Mouse (Mus musculus) neural tube, embryonic 15.5 days (tissue): Measurements from ENCODE around the gene Tmem229b. TPM values are rescaled to one million over a fixed set of nuclear protein-coding genes. Genes with fewer than 3 reads are reported as not detected.
"Not testable (repeated sequence)": the region's sequence is repeated elsewhere in the genome, so short reads cannot be mapped to it uniquely, and the experiment has no call there.

ENCODE experiments used
- ATAC-seq: fragments of 200-750 bp; cut with Nextera tagmentation; 2 replicates; pipeline ENCODE4 v1.8.0; 2017; ENCODE audit warnings: mild to moderate bottlenecking, moderate TSS enrichment, moderate library complexity; ENCODE audit not compliant: low FRiP score
- H3K27ac ChIP-seq: fragments of 300-500 bp; sonication (generic); replicated peaks from 2 replicates; pipeline ENCODE4 v1.5.1; 2015; ENCODE audit warnings: mild to moderate bottlenecking, inconsistent platforms
- H3K27me3 ChIP-seq: fragments of 300-500 bp; sonication (generic); replicated peaks from 2 replicates; pipeline ENCODE4 v1.6.1; 2015; ENCODE audit warnings: inconsistent platforms
- H3K36me3 ChIP-seq: fragments of 300-500 bp; sonication (generic); 2 replicates; pipeline ENCODE4 v1.6.1; 2015; ENCODE audit warnings: inconsistent platforms
- H3K4me1 ChIP-seq: fragments of 300-500 bp; sonication (generic); 2 replicates; pipeline ENCODE4 v1.6.1; 2015; ENCODE audit warnings: inconsistent platforms
- H3K4me2 ChIP-seq: fragments of 300-500 bp; sonication (generic); 2 replicates; pipeline ENCODE4 v1.6.1; 2015; ENCODE audit warnings: inconsistent platforms, mild to moderate bottlenecking, moderate library complexity
- H3K4me3 ChIP-seq: fragments of 300-500 bp; sonication (generic); replicated peaks from 2 replicates; pipeline ENCODE4 v1.5.1; 2015; ENCODE audit warnings: mild to moderate bottlenecking, inconsistent platforms
- H3K9ac ChIP-seq: fragments of 300-500 bp; sonication (generic); replicated peaks from 2 replicates; pipeline ENCODE4 v1.6.1; 2015; ENCODE audit warnings: mild to moderate bottlenecking, inconsistent platforms
- H3K9me3 ChIP-seq: fragments of 300-500 bp; sonication (generic); replicated peaks from 2 replicates; pipeline ENCODE4 v1.6.1; 2016; ENCODE audit warnings: inconsistent platforms
- WGBS: fragments of 180-500 bp; shearing (Covaris S2); methylation state at CpG from one replicate; pipeline ENCODE4 v1.1.7; 2015; ENCODE audit warnings: mixed read lengths; 5-methylcytosine and 5-hydroxymethylcytosine counted together
- polyA plus RNA-seq: library from polyadenylated mRNA; unstranded; fragments of >200 nt; fragmentation: Nextera tagmentation; extraction: Ambion mirVana; gene quantifications from 2 replicates; pipeline ENCODE4 v1.2.1, GENCODE M21; 2015

Tmem229b gene
- polyA plus RNA-seq, 1 experiment from 2014 or later = 65.9 TPM

DNA sequence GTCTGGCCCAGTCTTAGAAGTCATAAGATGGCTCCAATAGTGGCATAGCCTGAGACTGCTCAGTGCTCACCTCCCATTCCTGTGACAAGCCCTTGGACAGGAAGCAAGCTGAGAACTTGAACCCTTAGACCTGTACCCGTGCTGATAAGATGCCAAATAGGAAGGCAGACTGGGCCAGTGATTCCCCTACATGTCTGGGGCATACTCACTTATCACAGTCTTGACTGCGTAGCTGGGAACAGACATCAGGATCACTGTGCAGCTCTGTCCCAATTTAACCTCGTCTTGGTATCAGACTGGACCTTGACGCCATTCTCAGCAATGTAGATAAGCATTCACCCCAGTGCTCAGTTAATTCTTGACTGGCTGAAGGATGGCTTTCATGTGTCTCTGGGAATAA, 29.9 kb downstream of the Tmem229b start:
- no peak for ATAC-seq
- Histone ChIP-seq H3K36me3 (peaks cover 21% of the 10 kb centered on the region), H3K9ac (no peak overlapping the region), H3K4me1 (no peaks in the 10 kb centered on the region), H3K9me3 (no peaks in the 10 kb centered on the region), H3K4me2 (no peak overlapping the region), H3K27ac (no peak overlapping the region), H3K27me3 (no peaks in the 10 kb centered on the region), H3K4me3 (no peak overlapping the region)
- WGBS = 90% methylated on average over 4 of the region's 4 CpGs

DNA sequence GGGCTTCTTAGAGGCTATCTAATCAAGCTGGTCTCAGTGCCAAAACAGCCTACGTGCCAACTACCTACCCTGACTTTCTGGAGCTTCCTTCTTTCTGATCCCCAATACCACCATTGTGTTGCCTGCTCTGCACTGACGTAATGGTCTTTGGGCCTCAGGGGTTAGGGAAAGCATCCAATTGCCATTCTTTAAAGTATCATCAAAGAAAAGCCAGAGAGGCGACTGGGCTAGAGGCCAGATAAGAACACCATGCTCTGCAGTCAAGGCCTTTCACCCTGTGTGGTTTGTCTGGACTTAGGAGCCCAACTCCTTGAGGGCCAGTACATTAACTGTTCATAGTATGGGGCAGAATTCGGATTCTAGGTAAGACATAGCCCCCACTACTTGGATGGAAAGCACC, 30.3 kb downstream of the Tmem229b start:
- Histone ChIP-seq H3K27me3 (no peaks in the 10 kb centered on the region), H3K4me1 (no peaks in the 10 kb centered on the region), H3K4me3 (no peak overlapping the region), H3K9me3 (no peaks in the 10 kb centered on the region), H3K27ac (no peak overlapping the region), H3K4me2 (no peak overlapping the region), H3K9ac (no peak overlapping the region), H3K36me3 (peaks cover 25% of the 10 kb centered on the region)
- no peak for ATAC-seq
- WGBS = 75% methylated on average over 4 of the region's 4 CpGs

DNA sequence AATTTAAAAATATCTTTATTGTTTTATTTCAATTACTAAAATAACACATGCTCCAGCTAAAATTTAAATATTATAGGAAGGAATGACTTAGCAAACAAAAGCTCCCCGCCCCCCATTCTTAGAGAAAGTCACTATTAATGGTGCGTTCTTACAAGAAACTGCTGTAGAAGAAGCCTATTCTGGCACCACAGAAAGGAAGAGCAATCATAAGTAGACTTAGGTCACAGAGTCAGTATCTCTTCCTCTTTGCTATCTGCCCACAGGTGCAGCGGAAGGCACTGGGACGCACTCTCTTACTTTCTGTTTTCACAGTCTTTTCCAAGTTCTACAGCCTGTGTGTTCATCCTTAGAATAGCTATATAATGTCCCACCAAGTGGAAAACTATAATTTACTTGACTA, 31.6 kb downstream of the Tmem229b start:
- peaks cover 25% of the 10 kb centered on the region for H3K36me3 ChIP-seq
- WGBS = 94% methylated on average over 4 of the region's 4 CpGs
- no peaks in the 10 kb centered on the region for H3K4me1 ChIP-seq

DNA sequence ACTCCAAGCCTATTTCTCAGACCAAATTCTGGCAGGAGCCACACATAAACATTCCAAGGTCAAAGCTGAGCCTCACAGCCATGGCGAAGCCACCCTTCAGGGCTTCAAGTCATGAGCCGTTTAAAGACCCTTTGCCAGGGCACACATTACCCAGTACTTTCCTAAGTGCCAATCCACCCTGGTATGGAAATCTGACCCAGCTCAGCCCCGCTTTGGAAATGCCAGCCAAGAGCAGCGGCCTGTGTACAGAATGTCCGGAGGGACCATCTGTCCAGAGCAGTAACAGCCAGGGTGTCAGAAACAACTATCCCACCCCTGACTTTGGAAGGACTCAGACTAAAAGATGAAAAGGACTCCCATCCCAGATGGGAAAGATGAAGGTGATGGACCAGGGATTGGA, 32.7 kb downstream of the Tmem229b start:
- no peak overlapping the region for H3K4me2 ChIP-seq
- no peak overlapping the region for H3K4me3 ChIP-seq
- peaks cover 28% of the 10 kb centered on the region for H3K36me3 ChIP-seq
- no peak overlapping the region for H3K9ac ChIP-seq
- 90% methylated on average over 5 of the region's 5 CpGs for WGBS
- no peak for ATAC-seq
- no peaks in the 10 kb centered on the region for H3K9me3 ChIP-seq
- no peaks in the 10 kb centered on the region for H3K27me3 ChIP-seq
- no peak overlapping the region for H3K27ac ChIP-seq
- no peaks in the 10 kb centered on the region for H3K4me1 ChIP-seq

More for the DNA sequence above, 31.6 kb downstream of the Tmem229b start:
- no peak for ATAC-seq
- Histone ChIP-seq H3K4me2 (no peak overlapping the region), H3K9ac (no peak overlapping the region), H3K27ac (no peak overlapping the region), H3K9me3 (no peaks in the 10 kb centered on the region), H3K27me3 (no peaks in the 10 kb centered on the region), H3K4me3 (no peak overlapping the region)

DNA sequence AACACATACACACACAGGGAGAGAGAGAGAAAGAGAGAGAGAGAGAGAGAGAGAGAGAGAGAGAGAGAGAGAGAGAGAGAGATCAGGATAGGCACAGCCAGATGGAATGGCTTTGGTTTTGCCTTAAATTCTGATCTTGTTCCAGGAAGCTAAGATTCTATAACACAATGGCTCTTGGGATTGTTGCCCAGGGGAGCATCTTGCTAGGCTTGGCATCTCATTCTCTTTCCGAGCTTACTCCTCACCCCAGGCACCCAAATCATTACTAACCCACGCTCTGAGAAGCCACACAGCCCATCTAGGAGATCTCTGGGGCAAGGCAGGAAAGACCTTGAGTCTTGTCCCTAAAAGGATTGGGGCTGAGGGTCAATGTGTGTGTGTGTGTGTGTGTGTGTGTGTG, 33.6 kb downstream of the Tmem229b start:
- Histone ChIP-seq H3K27ac (no peak overlapping the region), H3K36me3 (peaks cover 30% of the 10 kb centered on the region), H3K4me3 (no peak overlapping the region), H3K9ac (no peak overlapping the region), H3K4me2 (no peak overlapping the region), H3K27me3 (no peaks in the 10 kb centered on the region), H3K4me1 (no peaks in the 10 kb centered on the region), H3K9me3 (no peaks in the 10 kb centered on the region)
- no peak for ATAC-seq
- 77% methylated on average over 2 of the region's 2 CpGs for WGBS

DNA sequence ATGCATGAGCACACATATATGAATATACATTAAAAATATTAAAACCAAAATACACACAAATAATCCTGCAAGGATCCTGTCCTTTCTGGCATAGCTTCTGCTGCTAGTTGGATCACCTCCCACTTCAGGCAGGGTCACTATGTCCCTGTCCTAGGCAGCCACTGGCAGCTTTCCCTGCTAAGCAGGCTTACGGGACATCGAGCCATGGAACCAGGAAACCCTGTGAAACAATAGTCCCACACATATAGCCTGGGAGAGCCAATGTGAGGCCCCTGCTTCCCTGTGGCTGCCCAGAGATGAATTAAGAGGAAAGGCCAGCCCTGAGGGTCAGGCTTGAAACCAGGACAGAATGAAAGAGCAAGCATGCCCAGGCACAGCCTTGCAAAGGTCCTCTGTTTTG, 35.8 kb downstream of the Tmem229b start:
- Histone ChIP-seq H3K9ac (no peak overlapping the region), H3K9me3 (no peaks in the 10 kb centered on the region), H3K36me3 (peaks cover 30% of the 10 kb centered on the region), H3K4me2 (no peak overlapping the region), H3K27me3 (no peaks in the 10 kb centered on the region), H3K4me1 (no peaks in the 10 kb centered on the region), H3K4me3 (no peak overlapping the region), H3K27ac (no peak overlapping the region)
- 68% methylated on average over 2 of the region's 2 CpGs for WGBS
- ATAC-seq = no peak

DNA sequence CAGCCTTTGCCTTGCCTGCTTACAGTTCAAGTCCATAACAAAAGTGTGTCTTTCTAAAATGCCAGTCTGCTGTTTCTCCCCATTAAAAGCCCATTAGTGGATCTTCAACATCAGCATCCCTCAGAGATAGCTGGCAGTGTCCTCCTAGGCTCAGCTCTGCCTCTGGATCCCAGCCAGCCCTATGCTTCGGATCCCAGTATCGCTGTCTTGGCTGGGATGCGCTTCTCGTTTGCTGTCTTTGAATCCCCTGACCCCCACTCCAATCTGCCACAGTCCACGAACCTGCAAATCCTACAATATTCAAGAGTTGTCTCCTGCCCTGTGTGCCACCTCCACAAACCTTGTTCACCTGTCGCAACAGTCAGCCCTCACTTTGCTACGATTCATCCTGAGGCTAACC, 36.7 kb downstream of the Tmem229b start:
- H3K27me3 ChIP-seq = no peaks in the 10 kb centered on the region
- WGBS = 75% methylated on average over 7 of the region's 7 CpGs
- ATAC-seq = no peak
- no peak overlapping the region for H3K9ac ChIP-seq
- H3K36me3 ChIP-seq = peaks cover 30% of the 10 kb centered on the region
- H3K4me2 ChIP-seq = no peak overlapping the region
- no peaks in the 10 kb centered on the region for H3K9me3 ChIP-seq
- H3K27ac ChIP-seq = no peak overlapping the region
- H3K4me1 ChIP-seq = no peaks in the 10 kb centered on the region
- H3K4me3 ChIP-seq = no peak overlapping the region

DNA sequence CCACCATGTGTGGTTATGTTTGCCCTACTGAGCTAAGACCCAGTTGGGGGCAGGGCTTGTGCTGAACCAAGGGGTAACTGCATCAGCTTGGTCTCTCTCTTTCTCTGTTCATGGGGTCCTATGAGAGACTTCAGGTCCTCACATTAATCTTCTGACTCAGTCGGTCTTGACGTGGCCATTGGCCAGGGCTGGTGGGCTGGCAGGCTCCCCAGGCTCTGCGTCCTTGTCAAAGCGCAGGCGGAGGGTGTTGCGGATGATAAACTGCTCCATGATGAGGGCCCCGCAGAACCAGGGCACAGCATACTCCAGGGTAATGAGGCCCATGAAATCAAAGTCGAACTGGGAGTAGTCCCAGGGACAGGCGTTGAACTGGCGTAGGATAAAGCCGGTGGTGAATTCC, 42.9 kb downstream of the Tmem229b start:
- WGBS = 93% methylated on average over 11 of the region's 11 CpGs
- not testable (repeated sequence) for H3K27me3 ChIP-seq, H3K9me3 ChIP-seq, H3K4me3 ChIP-seq, H3K9ac ChIP-seq, H3K4me1 ChIP-seq, H3K27ac ChIP-seq, ATAC-seq, H3K4me2 ChIP-seq
- H3K36me3 ChIP-seq = peaks cover 46% of the 10 kb centered on the region

DNA sequence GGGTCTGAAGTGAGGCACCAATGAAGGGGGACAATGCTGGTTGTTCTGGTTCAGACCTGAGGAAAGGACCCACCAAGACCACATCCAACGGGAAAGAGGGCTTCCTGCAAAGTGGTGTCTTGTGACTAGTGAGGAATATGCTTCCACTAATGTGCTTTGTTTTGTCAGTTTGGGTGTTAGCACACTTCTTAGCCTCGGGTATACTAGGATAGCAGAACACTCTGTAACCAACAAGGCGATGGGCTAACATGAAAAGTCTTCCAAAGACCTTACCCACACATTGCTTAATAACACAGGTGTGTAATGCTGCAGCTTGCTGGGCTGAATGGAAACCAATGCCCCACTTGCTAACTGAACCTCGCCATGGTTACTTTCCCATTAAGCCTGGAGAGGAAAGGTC, 51.0 kb downstream of the Tmem229b start:
- Histone ChIP-seq H3K4me3 (no peak overlapping the region), H3K27me3 (no peaks in the 10 kb centered on the region), H3K36me3 (peaks cover 11% of the 10 kb centered on the region), H3K9me3 (peaks cover 5% of the 10 kb centered on the region), H3K4me2 (no peak overlapping the region), H3K27ac (no peak overlapping the region), H3K9ac (no peak overlapping the region), H3K4me1 (no peaks in the 10 kb centered on the region)
- 87% methylated on average over 4 of the region's 4 CpGs for WGBS
- ATAC-seq = no peak

DNA sequence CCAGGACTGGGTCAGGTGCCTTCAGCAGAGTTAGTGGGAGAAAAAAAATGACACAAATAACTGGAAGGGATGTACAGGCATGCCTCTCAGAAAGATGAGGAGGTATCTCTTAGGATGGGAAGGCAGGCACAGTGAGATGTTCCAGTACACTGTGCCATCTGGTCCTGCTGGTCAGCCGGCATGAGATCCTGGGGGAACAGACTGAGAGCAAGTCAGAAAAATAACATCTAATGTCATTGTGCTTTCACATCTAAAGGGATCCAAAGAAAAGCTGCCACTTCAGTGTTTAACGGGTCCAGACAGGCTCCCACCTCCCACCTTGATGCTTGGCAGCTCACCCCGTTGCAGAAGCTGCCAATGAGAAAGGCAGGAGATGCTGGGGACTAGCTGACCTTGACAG, 54.9 kb downstream of the Tmem229b start:
- Histone ChIP-seq H3K4me2 (no peak overlapping the region), H3K27me3 (no peaks in the 10 kb centered on the region), H3K4me3 (no peak overlapping the region), H3K4me1 (no peaks in the 10 kb centered on the region), H3K9me3 (peaks cover 5% of the 10 kb centered on the region), H3K27ac (no peak overlapping the region), H3K36me3 (no peaks in the 10 kb centered on the region; the same call in 1 of the 2 replicates), H3K9ac (no peak overlapping the region)
- WGBS = 68% methylated on average over 3 of the region's 3 CpGs
- no peak for ATAC-seq

DNA sequence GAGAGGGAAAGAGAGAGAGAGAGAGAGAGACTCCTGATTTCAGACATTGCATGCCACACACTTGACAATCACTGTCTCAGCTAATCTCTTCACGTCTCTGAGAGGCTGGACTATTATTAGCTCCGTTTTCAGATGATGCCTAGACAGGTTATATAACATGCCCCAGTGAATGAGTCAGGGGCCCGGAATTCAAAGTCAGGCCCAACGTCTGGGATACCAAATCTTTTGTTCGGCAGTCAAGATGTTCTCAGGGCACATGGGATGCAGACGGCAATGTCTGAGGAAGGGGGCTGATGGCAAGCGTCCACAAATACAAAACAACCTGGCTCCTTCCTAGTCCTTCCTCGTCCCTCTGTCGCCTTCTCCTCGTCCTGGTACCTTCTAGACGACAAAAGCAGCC, 55.4 kb downstream of the Tmem229b start:
- no peaks in the 10 kb centered on the region for H3K4me1 ChIP-seq
- H3K4me3 ChIP-seq = no peak overlapping the region
- H3K36me3 ChIP-seq = no peaks in the 10 kb centered on the region; the same call in 1 of the 2 replicates
- no peak for ATAC-seq
- no peaks in the 10 kb centered on the region for H3K27me3 ChIP-seq
- no peak overlapping the region for H3K27ac ChIP-seq
- H3K4me2 ChIP-seq = no peak overlapping the region
- H3K9me3 ChIP-seq = peaks cover 5% of the 10 kb centered on the region
- WGBS = 74% methylated on average over 11 of the region's 11 CpGs
- no peak overlapping the region for H3K9ac ChIP-seq

DNA sequence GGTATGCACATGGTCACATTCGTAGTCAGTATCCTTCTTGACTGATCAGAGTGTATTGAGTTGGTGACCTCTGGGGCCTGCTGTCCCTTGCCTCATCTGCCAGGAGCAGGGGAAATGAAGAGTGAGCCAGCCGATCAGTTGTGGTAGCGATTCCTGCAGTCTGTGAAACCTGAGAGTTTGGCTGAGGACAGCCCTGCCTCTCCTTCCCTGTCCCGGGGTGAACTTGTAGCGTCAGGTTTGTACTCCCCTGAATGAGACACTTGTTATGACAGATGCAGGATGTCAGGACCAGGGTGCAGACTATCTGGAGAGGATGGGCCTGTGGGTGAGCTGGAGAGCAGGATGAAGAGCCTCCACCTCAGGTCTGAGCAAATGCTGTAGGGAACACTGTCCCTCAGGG, 59.8 kb downstream of the Tmem229b start:
- Histone ChIP-seq H3K4me1 (no peaks in the 10 kb centered on the region), H3K4me2 (no peak overlapping the region), H3K9me3 (no peaks in the 10 kb centered on the region), H3K36me3 (no peaks in the 10 kb centered on the region), H3K9ac (no peak overlapping the region), H3K27me3 (no peaks in the 10 kb centered on the region), H3K27ac (no peak overlapping the region), H3K4me3 (no peak overlapping the region)
- WGBS = 85% methylated on average over 5 of the region's 5 CpGs
- ATAC-seq = no peak

DNA sequence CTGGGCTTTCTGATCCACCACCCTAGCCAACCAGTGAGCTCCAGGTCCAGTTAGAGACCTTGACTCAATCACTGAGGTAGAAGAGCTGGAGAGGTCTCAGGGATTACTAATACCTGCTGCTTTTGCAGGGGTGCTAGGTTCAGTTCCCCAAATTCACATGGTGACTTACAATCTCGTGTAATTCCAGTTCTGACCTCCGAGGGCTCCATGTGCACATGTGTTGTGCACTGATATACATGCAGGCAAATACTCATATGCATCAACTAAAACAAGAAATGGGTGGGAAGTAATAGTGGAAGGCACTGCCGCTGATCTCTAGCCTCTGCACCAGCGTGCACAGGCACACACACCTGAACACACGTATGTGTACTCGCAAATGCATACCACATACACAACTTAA, 60.3 kb downstream of the Tmem229b start:
- H3K4me1 ChIP-seq = no peaks in the 10 kb centered on the region
- 87% methylated on average over 6 of the region's 6 CpGs for WGBS
- no peak overlapping the region for H3K4me3 ChIP-seq
- no peak overlapping the region for H3K4me2 ChIP-seq
- ATAC-seq = no peak
- H3K9me3 ChIP-seq = no peaks in the 10 kb centered on the region
- H3K27me3 ChIP-seq = no peaks in the 10 kb centered on the region
- H3K9ac ChIP-seq = no peak overlapping the region
- no peaks in the 10 kb centered on the region for H3K36me3 ChIP-seq
- no peak overlapping the region for H3K27ac ChIP-seq
